Mouse (Mus musculus) kidney, adult 2 months (tissue): ENCODE data around the gene Gmps. TPM values are rescaled to one million over a fixed set of nuclear protein-coding genes. Genes with fewer than 3 reads are reported as not detected.
A peak's percentile ranks its signal among the peaks of the same experiment; 100 is the strongest.

Experiments used
- DNase-seq: peaks from one replicate; pipeline ENCODE4 v3.0.0; 2021
- H3K27ac ChIP-seq: fragments of 200-500 bp; 2 replicates; pipeline ENCODE4 v1.5.1; 2012; ENCODE audit warnings: low read depth, low read length, control low read depth, inconsistent platforms; ENCODE audit not compliant: insufficient read depth
- H3K27me3 ChIP-seq: fragments of 200-500 bp; replicated peaks from 2 replicates; pipeline ENCODE4 v1.6.1; 2012; ENCODE audit warnings: mild to moderate bottlenecking, moderate library complexity, low read length, inconsistent platforms; ENCODE audit not compliant: control insufficient read depth, insufficient read depth
- H3K36me3 ChIP-seq: fragments of 200-500 bp; 2 replicates; pipeline ENCODE4 v1.6.1; 2012; ENCODE audit warnings: mild to moderate bottlenecking, moderate library complexity, low read length, inconsistent platforms; ENCODE audit not compliant: control insufficient read depth, insufficient read depth
- H3K4me1 ChIP-seq: fragments of 200-500 bp; 2 replicates; pipeline ENCODE4 v1.6.1; 2011; ENCODE audit warnings: low read length; ENCODE audit not compliant: control insufficient read depth, insufficient read depth
- H3K4me3 ChIP-seq: fragments of 200-500 bp; 2 replicates; pipeline ENCODE4 v1.5.1; 2011; ENCODE audit warnings: mild to moderate bottlenecking, low read depth, low read length, control low read depth; ENCODE audit not compliant: insufficient read depth
- CTCF ChIP-seq: fragments of 200-500 bp; conservative IDR thresholded peaks from 2 replicates; pipeline ENCODE4 v1.5.1; 2011; ENCODE audit warnings: low read depth, mild to moderate bottlenecking, control low read depth, low read length, moderate library complexity, mixed read lengths; ENCODE audit not compliant: insufficient read depth, insufficient read length
- POLR2A ChIP-seq: fragments of 200-500 bp; IDR thresholded peaks from one replicate; pipeline ENCODE4 v1.6.1; 2011; ENCODE audit warnings: low read depth, low read length, control low read depth
- WGBS: fragments of 180-500 bp; shearing (Covaris S2); methylation state at CpG from one replicate; pipeline ENCODE4 v1.1.7; 2018; 5-methylcytosine and 5-hydroxymethylcytosine counted together
- polyA plus RNA-seq: library from polyadenylated mRNA; depleted of rRNA; stranded (reverse); fragments of >200 nt; gene quantifications from 2 replicates; pipeline ENCODE4 v1.2.3, GENCODE M21; 2012; rRNA removed

Gene Gmps
- polyA plus RNA-seq, 1 experiment, result 5.1 TPM

DNA sequence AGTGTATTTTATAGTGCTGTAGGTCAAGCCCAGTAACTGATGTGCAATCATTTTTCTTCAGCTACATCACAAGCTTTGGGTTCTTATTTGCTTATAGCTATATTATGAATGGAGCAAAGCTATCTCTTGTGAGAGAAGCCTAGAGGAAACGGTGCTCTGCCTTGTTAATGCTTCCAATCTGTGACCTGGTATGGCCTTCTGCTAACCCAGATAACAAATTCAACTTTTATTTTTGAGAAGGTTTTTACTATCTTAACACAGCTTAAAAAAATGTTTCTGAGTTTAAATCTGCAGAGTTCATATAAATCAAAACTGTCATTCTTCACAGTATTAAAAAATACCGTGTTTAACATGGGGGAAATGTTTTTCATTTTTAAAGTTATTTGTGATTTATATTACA lies 46.0 kb downstream of the Gmps start:
- WGBS, result 78% methylated on average over 2 of the region's 2 CpGs
- no peak overlapping the region for H3K27ac ChIP-seq
- no peak overlapping the region for H3K4me3 ChIP-seq

DNA sequence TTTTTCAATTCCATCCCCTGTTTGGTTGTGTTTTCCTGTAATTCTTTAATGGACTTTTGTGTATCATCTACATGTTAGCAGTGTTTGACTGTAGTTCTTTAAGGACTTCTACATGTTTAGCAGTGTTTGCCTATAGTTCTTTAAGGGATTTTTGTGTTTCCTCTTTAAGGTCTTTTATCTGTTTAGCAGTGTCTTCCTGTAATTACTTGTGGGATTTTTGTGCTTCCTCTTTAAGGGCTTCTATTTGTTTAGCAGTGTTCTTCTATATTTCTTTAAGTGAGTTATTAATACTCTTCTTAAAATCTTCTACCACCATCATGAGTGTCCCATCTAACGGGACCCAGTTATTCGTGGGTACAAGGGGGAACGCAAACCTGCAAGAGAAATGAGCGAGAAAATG lies 53.9 kb downstream of the Gmps start:
- H3K4me1 ChIP-seq, result no peaks in the 10 kb centered on the region
- no peak for DNase-seq
- no peak overlapping the region for H3K27ac ChIP-seq
- no peaks in the 10 kb centered on the region for H3K36me3 ChIP-seq
- TF ChIP-seq POLR2A (no peak), CTCF (no peak)
- H3K27me3 ChIP-seq, result no peaks in the 10 kb centered on the region
- H3K4me3 ChIP-seq, result no peak overlapping the region
- 100% methylated on average over 4 of the region's 4 CpGs for WGBS

More for the DNA sequence above, 46.0 kb downstream of the Gmps start:
- no peaks in the 10 kb centered on the region for H3K36me3 ChIP-seq
- no peaks in the 10 kb centered on the region for H3K4me1 ChIP-seq
- no peak for TF ChIP-seq POLR2A
- no peak for TF ChIP-seq CTCF
- H3K27me3 ChIP-seq, result no peaks in the 10 kb centered on the region
- DNase-seq, result no peak

DNA sequence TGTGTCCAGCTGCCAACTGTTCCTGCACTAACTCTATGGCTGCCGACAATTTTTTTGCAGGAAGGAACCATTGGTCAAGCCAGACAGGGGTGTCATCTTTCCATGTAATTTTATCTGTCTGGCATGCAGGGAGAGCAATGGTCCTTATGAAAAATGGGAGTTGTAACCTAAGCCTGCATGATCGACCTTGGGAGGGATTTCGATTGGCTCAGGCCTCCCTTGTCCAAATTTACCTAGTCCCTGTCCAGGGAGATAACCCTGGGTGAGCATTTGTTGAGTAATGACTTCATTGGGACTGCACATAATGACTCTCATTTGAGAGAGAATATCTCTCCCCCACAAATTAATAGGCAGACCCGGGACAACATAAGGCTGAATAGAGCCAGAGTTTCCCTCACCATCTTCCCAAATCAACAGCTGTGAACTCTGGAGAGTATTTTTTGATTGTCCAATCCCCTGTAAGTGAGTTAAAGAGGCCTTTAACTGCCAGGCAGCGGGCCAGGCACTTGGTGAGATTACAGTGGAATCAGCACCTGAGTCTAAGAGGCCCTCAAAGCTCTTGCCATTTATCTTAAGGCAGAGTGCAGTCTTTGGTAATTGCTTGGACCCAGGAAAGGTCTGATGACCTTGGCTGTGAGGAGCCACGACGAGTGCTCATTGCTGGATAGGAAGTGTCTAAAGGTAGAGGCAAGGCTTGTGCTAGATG lies 62.4 kb downstream of the Gmps start:
- WGBS, result 58% methylated on average over 7 of the region's 7 CpGs
- TF ChIP-seq POLR2A (no peak), CTCF (no peak)
- DNase-seq, result no peak

DNA sequence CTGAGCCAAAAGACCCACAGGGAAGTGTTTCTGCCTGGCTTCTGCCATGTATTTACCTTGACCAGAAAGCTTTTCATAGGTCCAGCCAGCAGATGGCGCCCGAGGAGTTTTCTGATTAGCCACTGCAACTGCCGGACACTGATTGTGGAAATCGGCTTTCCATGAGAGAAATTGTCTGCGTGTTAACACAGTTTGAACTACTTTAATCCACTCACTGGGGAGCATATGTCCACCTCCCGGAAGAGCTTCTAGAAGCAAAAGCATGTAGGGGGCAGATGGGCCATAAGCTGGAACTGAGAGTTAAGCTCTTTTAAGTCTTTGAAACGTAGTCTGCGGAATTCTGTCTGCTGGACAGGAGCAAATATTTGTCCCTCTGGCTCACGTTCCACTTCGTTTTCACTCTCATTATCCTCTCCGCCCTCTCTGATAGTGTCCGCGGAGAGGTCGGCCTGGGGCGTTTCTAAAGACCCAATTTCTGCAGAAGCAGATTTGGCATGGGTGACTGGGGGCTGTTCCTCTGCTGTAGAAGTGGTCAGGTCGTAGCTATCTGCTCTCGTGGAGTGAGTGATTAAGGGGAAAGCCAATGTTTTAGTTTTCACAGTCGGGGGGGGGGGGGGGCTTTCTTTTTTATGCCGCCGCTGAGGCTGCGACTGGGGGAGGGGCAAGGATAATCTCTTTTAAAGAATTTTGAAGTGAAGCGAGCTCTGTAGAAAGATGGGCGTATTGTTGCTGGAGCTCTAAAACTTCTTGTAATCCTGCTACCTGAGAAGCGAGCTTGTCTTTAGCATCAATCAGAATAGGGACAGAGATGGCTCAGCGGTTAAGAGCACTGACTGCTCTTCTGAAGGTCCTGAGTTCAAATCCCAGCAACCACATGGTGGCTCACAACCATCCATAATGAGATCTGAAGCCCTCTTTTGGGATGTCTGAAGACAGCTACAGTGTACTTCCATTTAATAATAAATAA lies 64.2 kb downstream of the Gmps start:
- peak; percentile 75 for TF ChIP-seq CTCF
- TF ChIP-seq POLR2A, result no peak
- H3K27ac ChIP-seq, result no peak overlapping the region
- 14% methylated on average over 25 of the region's 25 CpGs for WGBS
- no peaks in the 10 kb centered on the region for H3K4me1 ChIP-seq
- H3K27me3 ChIP-seq, result no peaks in the 10 kb centered on the region
- H3K36me3 ChIP-seq, result no peaks in the 10 kb centered on the region
- peak overlapping the region; percentile 48 for H3K4me3 ChIP-seq
- DNase-seq, result peak; percentile 86

More for the DNA sequence above, 62.4 kb downstream of the Gmps start:
- Histone ChIP-seq H3K27me3 (no peaks in the 10 kb centered on the region), H3K36me3 (no peaks in the 10 kb centered on the region), H3K27ac (no peak overlapping the region), H3K4me3 (no peak overlapping the region), H3K4me1 (no peaks in the 10 kb centered on the region)

Other genes starting within 250 kb of the Gmps start
- gene Plch1, start 76.6 kb upstream of the Gmps start, polyA plus RNA-seq, result 0.84 and 1.2 TPM in 2 replicates
- gene E130311K13Rik, start 46.6 kb upstream of the Gmps start, polyA plus RNA-seq, result 4.5 and 6.1 TPM in 2 replicates
- gene Slc33a1, start 11.3 kb upstream of the Gmps start, polyA plus RNA-seq, result 43.0 and 47.0 TPM in 2 replicates
- gene Vmn2r1, start 105.4 kb downstream of the Gmps start, polyA plus RNA-seq, result 0.02 and 0.03 TPM in 2 replicates
- not detected in 2 replicates for gene Vmn2r2, start 165.8 kb downstream of the Gmps start, polyA plus RNA-seq